Mouse (Mus musculus): ENCODE measurements around the gene Plb1. TPM values are rescaled to one million over a fixed set of nuclear protein-coding genes. Genes with fewer than 3 reads are reported as not detected.

Plb1 gene
- polyA plus RNA-seq, 1 experiment from 2014 or later = 0.30 TPM

Other genes with a start within 250 kb of the Plb1 start
- gene Fosl2, start 96.9 kb upstream of the Plb1 start, polyA plus RNA-seq (2015; fragmentation: Nextera tagmentation; extraction: Ambion mirVana) = 5.4 and 6.2 TPM in 2 replicates
- 213 and 221 TPM in 2 replicates for gene Ppp1cb, start 226.1 kb downstream of the Plb1 start, polyA plus RNA-seq (2015; fragmentation: Nextera tagmentation; extraction: Ambion mirVana)

Data from kidney, embryonic 15.5 days (tissue).